Mouse (Mus musculus) liver, embryonic 15.5 days (tissue): ENCODE results near the gene Cox7c. TPM values are rescaled to one million over a fixed set of nuclear protein-coding genes. Genes with fewer than 3 reads are reported as not detected.
"Not testable (repeated sequence)": the region's sequence is repeated elsewhere in the genome, so short reads cannot be mapped to it uniquely, and the experiment has no call there.

Source experiments
- ATAC-seq: fragments of 200-750 bp; cut with Nextera tagmentation; 2 replicates; pipeline ENCODE4 v1.8.0; 2017; ENCODE audit warnings: moderate number of reproducible peaks, mild to moderate bottlenecking, moderate library complexity; ENCODE audit not compliant: insufficient read depth
- H3K27ac ChIP-seq: fragments of 300-500 bp; sonication (generic); replicated peaks from 2 replicates; pipeline ENCODE4 v1.5.1; 2015; ENCODE audit warnings: mild to moderate bottlenecking, inconsistent platforms
- H3K27me3 ChIP-seq: fragments of 300-500 bp; sonication (generic); 2 replicates; pipeline ENCODE4 v1.6.1; 2015; ENCODE audit warnings: mild to moderate bottlenecking, inconsistent platforms
- H3K36me3 ChIP-seq: fragments of 300-500 bp; sonication (generic); replicated peaks from 2 replicates; pipeline ENCODE4 v1.6.1; 2015; ENCODE audit warnings: moderate library complexity, mild to moderate bottlenecking, inconsistent platforms
- H3K4me1 ChIP-seq: fragments of 300-500 bp; sonication (generic); replicated peaks from 2 replicates; pipeline ENCODE4 v1.6.1; 2015; ENCODE audit warnings: inconsistent platforms
- H3K4me2 ChIP-seq: fragments of 300-500 bp; sonication (generic); 2 replicates; pipeline ENCODE4 v1.6.1; 2015; ENCODE audit warnings: moderate library complexity, mild to moderate bottlenecking, inconsistent platforms
- H3K4me3 ChIP-seq: fragments of 300-500 bp; sonication (generic); replicated peaks from 2 replicates; pipeline ENCODE4 v1.5.1; 2015; ENCODE audit warnings: mild to moderate bottlenecking, inconsistent platforms
- H3K9ac ChIP-seq: fragments of 300-500 bp; sonication (generic); 2 replicates; pipeline ENCODE4 v1.6.1; 2015; ENCODE audit warnings: moderate library complexity, mild to moderate bottlenecking, inconsistent platforms
- H3K9me3 ChIP-seq: fragments of 300-500 bp; sonication (generic); replicated peaks from 2 replicates; pipeline ENCODE4 v1.6.1; 2016; ENCODE audit warnings: inconsistent platforms
- WGBS: fragments of 180-500 bp; shearing (Covaris S2); methylation state at CpG from one replicate; pipeline ENCODE4 v1.1.7; 2015; ENCODE audit warnings: mixed read lengths; ENCODE audit not compliant: insufficient replicate concordance; 5-methylcytosine and 5-hydroxymethylcytosine counted together
- polyA plus RNA-seq: library from polyadenylated mRNA; unstranded; fragments of >200 nt; fragmentation: Nextera tagmentation; extraction: Ambion mirVana; gene quantifications from 2 replicates; pipeline ENCODE4 v1.2.1, GENCODE M21; 2015

Cox7c gene
- 293 and 396 TPM in 2 replicates for polyA plus RNA-seq

GRCm38 (mm10) chr13:86046254-86046951 lies at the start of gene Cox7c:
TSS of gene Cox7c (minus strand) at chr13:86046904.
- H3K4me2 ChIP-seq = peak within 1 kb of the TSS; percentile 66
- H3K9me3 ChIP-seq = no peaks in the 10 kb centered on the region
- H3K4me3 ChIP-seq = peak within 1 kb of the TSS; percentile 90
- peak within 1 kb of the TSS; percentile 88 for H3K9ac ChIP-seq
- no peaks in the 10 kb centered on the region for H3K27me3 ChIP-seq
- H3K36me3 ChIP-seq = peaks cover 11% of the 10 kb centered on the region
- ATAC-seq = peak; percentile 98
- peak within 1 kb of the TSS; percentile 86 for H3K27ac ChIP-seq
- WGBS = under 1% methylated on average over 51 of the region's 51 CpGs
- no peaks in the 10 kb centered on the region for H3K4me1 ChIP-seq

DNA sequence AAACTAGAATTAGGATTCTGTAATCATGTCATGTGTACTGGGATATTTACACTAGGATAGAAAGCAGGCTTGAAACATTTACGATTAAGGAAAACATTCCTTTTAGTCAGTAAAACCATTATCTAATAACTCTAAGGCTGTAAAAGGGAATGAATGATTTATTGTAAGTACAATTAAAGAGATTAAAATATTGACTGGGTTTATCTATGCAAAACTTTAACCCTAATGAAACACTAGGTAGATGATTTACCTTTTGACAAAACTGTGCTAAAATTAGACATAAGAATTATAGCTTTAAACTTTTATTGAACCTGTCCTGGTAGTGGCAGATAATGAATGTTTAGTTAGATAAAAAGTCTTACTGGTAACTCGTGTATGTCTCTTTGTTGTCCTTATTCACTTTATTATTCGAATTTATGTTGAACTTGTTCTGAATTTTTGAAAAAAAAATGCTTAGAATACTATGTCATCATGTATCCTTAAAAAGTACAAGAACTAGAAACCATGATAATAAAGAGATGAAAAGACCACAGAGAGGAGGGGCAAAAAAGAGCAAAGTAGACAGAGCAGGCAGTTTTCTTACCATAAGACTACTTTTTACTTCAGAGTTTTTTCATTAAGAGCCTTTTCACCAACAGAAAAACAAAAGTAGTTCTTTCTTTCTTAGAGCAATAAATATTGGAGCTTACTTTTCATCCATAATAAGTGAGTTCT lies 21.5 kb upstream of the Cox7c start:
- no peak for ATAC-seq
- WGBS = 32% methylated on average over 3 of the region's 3 CpGs

GRCm38 (mm10) chr13:86067508-86067907 lies 20.8 kb upstream of the Cox7c start:
- Histone ChIP-seq H3K4me2 (no peak overlapping the region), H3K36me3 (no peaks in the 10 kb centered on the region), H3K9ac (no peak overlapping the region), H3K9me3 (no peaks in the 10 kb centered on the region), H3K4me3 (no peak overlapping the region), H3K27ac (no peak overlapping the region), H3K4me1 (no peaks in the 10 kb centered on the region), H3K27me3 (no peaks in the 10 kb centered on the region)
- ATAC-seq = no peak

More for the DNA sequence above, 21.5 kb upstream of the Cox7c start:
- no peaks in the 10 kb centered on the region for H3K36me3 ChIP-seq
- H3K27ac ChIP-seq = no peak overlapping the region
- no peak overlapping the region for H3K4me2 ChIP-seq
- no peaks in the 10 kb centered on the region for H3K27me3 ChIP-seq
- no peak overlapping the region for H3K9ac ChIP-seq
- no peak overlapping the region for H3K4me3 ChIP-seq
- H3K4me1 ChIP-seq = no peaks in the 10 kb centered on the region
- no peaks in the 10 kb centered on the region for H3K9me3 ChIP-seq

GRCm38 (mm10) chr13:86054091-86054490 lies 7.4 kb upstream of the Cox7c start:
- not testable (repeated sequence) for H3K4me1 ChIP-seq, ATAC-seq, H3K4me3 ChIP-seq, H3K9me3 ChIP-seq, H3K4me2 ChIP-seq, H3K27me3 ChIP-seq, H3K27ac ChIP-seq, H3K9ac ChIP-seq, H3K36me3 ChIP-seq
- WGBS = 27% methylated on average over 8 of the region's 8 CpGs

DNA sequence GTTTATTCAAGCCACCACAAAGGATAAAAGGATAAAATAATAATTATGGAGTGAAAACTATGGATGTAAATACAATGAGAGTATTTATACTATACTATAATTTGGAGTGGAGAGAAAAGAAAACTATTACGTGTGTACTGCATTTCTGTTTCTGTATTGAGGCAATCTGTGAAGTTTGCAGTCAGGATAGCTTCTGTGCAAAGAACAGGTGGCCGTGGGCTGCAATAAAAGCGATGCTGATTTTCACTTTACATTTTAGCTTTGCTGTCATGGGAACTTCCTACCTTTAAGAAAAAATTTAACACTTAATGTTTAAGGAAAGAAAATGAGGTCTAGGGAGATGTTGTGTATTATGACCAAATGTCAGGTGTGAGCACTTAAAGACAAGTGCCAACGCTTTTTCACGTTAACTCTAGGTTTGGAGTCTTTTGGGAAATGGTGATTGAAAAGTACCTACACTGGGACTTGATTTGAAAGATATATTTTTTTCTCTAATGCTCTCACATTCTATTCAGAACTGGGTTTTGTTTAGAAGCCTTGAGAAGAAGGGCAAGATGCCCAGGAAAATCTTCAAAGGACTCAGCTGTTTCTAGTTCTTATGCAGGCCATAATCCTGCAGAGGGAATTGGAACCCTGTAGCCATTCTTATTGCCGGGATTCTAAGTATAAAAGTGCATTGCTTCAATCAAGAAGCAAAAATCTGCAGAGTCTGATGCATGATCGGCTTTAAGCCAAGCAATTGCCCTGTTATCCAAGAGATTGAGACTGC lies 41.6 kb downstream of the Cox7c start:
- 60% methylated on average over 7 of the region's 7 CpGs for WGBS
- ATAC-seq = no peak
- Histone ChIP-seq H3K9me3 (no peaks in the 10 kb centered on the region), H3K4me2 (no peak overlapping the region), H3K9ac (no peak overlapping the region), H3K36me3 (no peaks in the 10 kb centered on the region), H3K4me3 (no peak overlapping the region), H3K27me3 (no peaks in the 10 kb centered on the region), H3K27ac (no peak overlapping the region), H3K4me1 (no peaks in the 10 kb centered on the region)
